Mouse (Mus musculus) embryonic facial prominence, embryonic 14.5 days (tissue): Measurements from ENCODE around the gene Ccdc69. TPM values are rescaled to one million over a fixed set of nuclear protein-coding genes. Genes with fewer than 3 reads are reported as not detected.

Experiments used
- ATAC-seq: fragments of 200-750 bp; cut with Nextera tagmentation; 2 replicates; pipeline ENCODE4 v1.8.0; 2017; ENCODE audit warnings: low read depth, moderate number of reproducible peaks, moderate TSS enrichment
- DNase-seq: peaks from one replicate; pipeline ENCODE4 v3.0.0-alpha.2; 2015; ENCODE audit warnings: low spot score
- H3K27ac ChIP-seq: fragments of 300-500 bp; sonication (generic); replicated peaks from 2 replicates; pipeline ENCODE4 v1.5.1; 2014; ENCODE audit warnings: low read depth, mild to moderate bottlenecking, low read length, moderate library complexity
- H3K27me3 ChIP-seq: fragments of 300-500 bp; sonication (generic); replicated peaks from 2 replicates; pipeline ENCODE4 v1.6.1; 2014; ENCODE audit warnings: low read length; ENCODE audit not compliant: control insufficient read depth, insufficient read depth
- H3K36me3 ChIP-seq: fragments of 300-500 bp; sonication (generic); 2 replicates; pipeline ENCODE4 v1.6.1; 2014; ENCODE audit warnings: low read length, mixed read lengths; ENCODE audit not compliant: control insufficient read depth, insufficient read depth
- H3K4me1 ChIP-seq: fragments of 300-500 bp; sonication (generic); 2 replicates; pipeline ENCODE4 v1.6.1; 2014; ENCODE audit warnings: antibody characterized with exemption, low read length; ENCODE audit not compliant: control insufficient read depth, insufficient read depth
- H3K4me2 ChIP-seq: fragments of 300-500 bp; sonication (generic); 2 replicates; pipeline ENCODE4 v1.6.1; 2014; ENCODE audit warnings: low read depth, mild to moderate bottlenecking, low read length, moderate library complexity, mixed read lengths
- H3K4me3 ChIP-seq: fragments of 300-500 bp; sonication (generic); 2 replicates; pipeline ENCODE4 v1.5.1; 2014; ENCODE audit warnings: low read depth, mild to moderate bottlenecking, low read length
- H3K9ac ChIP-seq: fragments of 300-500 bp; sonication (generic); 2 replicates; pipeline ENCODE4 v1.6.1; 2014; ENCODE audit warnings: low read depth, mild to moderate bottlenecking, low read length, moderate library complexity, mixed read lengths
- H3K9me3 ChIP-seq: fragments of 300-500 bp; sonication (generic); 2 replicates; pipeline ENCODE4 v1.6.1; 2016; ENCODE audit warnings: low read length; ENCODE audit not compliant: control insufficient read depth
- WGBS: fragments of 180-500 bp; shearing (Covaris S2); extraction: QIAGEN DNeasy Blood & Tissue Kit; methylation state at CpG from one replicate; pipeline ENCODE4 v1.1.7; 2014; 5-methylcytosine and 5-hydroxymethylcytosine counted together
- polyA plus RNA-seq: library from polyadenylated mRNA; unstranded; fragments of >200 nt; fragmentation: Nextera tagmentation; extraction: Ambion mirVana; gene quantifications from 2 replicates; pipeline ENCODE4 v1.2.1, GENCODE M21; 2014

The Ccdc69 gene
- polyA plus RNA-seq, 1 experiment from 2014 or later = 2.7 TPM

GRCm38 (mm10) chr11:55016758-55017157 lies 61.2 kb downstream of the Ccdc69 start:
- WGBS = 50% methylated on average over 1 of the region's 1 CpGs
- DNase-seq (peak; percentile 36), ATAC-seq (no peak)

GRCm38 (mm10) chr11:55015831-55016241 lies 62.1 kb downstream of the Ccdc69 start:
- Histone ChIP-seq H3K9me3 (no peaks in the 10 kb centered on the region), H3K27me3 (no peaks in the 10 kb centered on the region), H3K9ac (0 out of 2 replicates have a peak overlapping the region, but pooled peaks have one; percentile 19), H3K4me2 (no peak overlapping the region), H3K4me1 (peaks cover 5% of the 10 kb centered on the region; the same call in 1 of the 2 replicates), H3K36me3 (peaks cover 89% of the 10 kb centered on the region), H3K4me3 (no peak overlapping the region), H3K27ac (peak overlapping the region; percentile 49; the same call in 1 of the 2 replicates)
- 57% methylated on average over 9 of the region's 9 CpGs for WGBS
- ATAC-seq (peak; percentile 69; the same call in 1 of the 2 replicates), DNase-seq (peak; percentile 57)

More at GRCm38 (mm10) chr11:55016758-55017157, 61.2 kb downstream of the Ccdc69 start:
- Histone ChIP-seq H3K27ac (peak overlapping the region; percentile 28; the same call in 1 of the 2 replicates), H3K4me1 (peaks cover 10% of the 10 kb centered on the region), H3K9ac (no peak overlapping the region), H3K36me3 (peaks cover 82% of the 10 kb centered on the region), H3K27me3 (no peaks in the 10 kb centered on the region), H3K4me3 (no peak overlapping the region), H3K9me3 (no peaks in the 10 kb centered on the region), H3K4me2 (no peak overlapping the region)

GRCm38 (mm10) chr11:55015264-55015663 lies 62.7 kb downstream of the Ccdc69 start:
- H3K27ac ChIP-seq = peak overlapping the region; percentile 49; the same call in 1 of the 2 replicates
- H3K4me3 ChIP-seq = no peak overlapping the region
- no peak for ATAC-seq
- H3K9me3 ChIP-seq = no peaks in the 10 kb centered on the region
- H3K36me3 ChIP-seq = peaks cover 89% of the 10 kb centered on the region
- peak; percentile 40 for DNase-seq
- no peaks in the 10 kb centered on the region for H3K27me3 ChIP-seq
- H3K4me1 ChIP-seq = peaks cover 5% of the 10 kb centered on the region; the same call in 1 of the 2 replicates
- no peak overlapping the region for H3K4me2 ChIP-seq
- WGBS = 69% methylated on average over 3 of the region's 3 CpGs
- no peak overlapping the region for H3K9ac ChIP-seq

- Histone ChIP-seq H3K4me3 (no peak overlapping the region), H3K9ac (no peak overlapping the region), H3K9me3 (no peaks in the 10 kb centered on the region), H3K27me3 (no peaks in the 10 kb centered on the region), H3K27ac (no peak overlapping the region), H3K36me3 (peaks cover 89% of the 10 kb centered on the region), H3K4me2 (no peak overlapping the region), H3K4me1 (peaks cover 2% of the 10 kb centered on the region; the same call in 1 of the 2 replicates)
- WGBS = 80% methylated on average over 6 of the region's 6 CpGs
- ATAC-seq = no peak
- no peak for DNase-seq
Measured at GRCm38 (mm10) chr11:55013802-55014201, 64.1 kb downstream of the Ccdc69 start.

- DNase-seq (peak; percentile 34), ATAC-seq (no peak)
- H3K4me3 ChIP-seq = no peak overlapping the region
- H3K27ac ChIP-seq = no peak overlapping the region
- H3K4me2 ChIP-seq = no peak overlapping the region
- H3K36me3 ChIP-seq = peaks cover 89% of the 10 kb centered on the region
- H3K27me3 ChIP-seq = no peaks in the 10 kb centered on the region
- no peak overlapping the region for H3K9ac ChIP-seq
- H3K9me3 ChIP-seq = no peaks in the 10 kb centered on the region
- peaks cover 2% of the 10 kb centered on the region; the same call in 1 of the 2 replicates for H3K4me1 ChIP-seq
- WGBS = 75% methylated on average over 5 of the region's 5 CpGs
Measured at GRCm38 (mm10) chr11:55012551-55013521, 65.1 kb downstream of the Ccdc69 start.

GRCm38 (mm10) chr11:55011440-55011839 lies 66.5 kb downstream of the Ccdc69 start:
- H3K27ac ChIP-seq = no peak overlapping the region
- peaks cover 99% of the 10 kb centered on the region for H3K36me3 ChIP-seq
- no peaks in the 10 kb centered on the region for H3K27me3 ChIP-seq
- no peak overlapping the region for H3K4me3 ChIP-seq
- H3K9ac ChIP-seq = no peak overlapping the region
- H3K4me2 ChIP-seq = no peak overlapping the region
- peaks cover 2% of the 10 kb centered on the region; the same call in 1 of the 2 replicates for H3K4me1 ChIP-seq
- 89% methylated on average over 3 of the region's 3 CpGs for WGBS
- DNase-seq (no peak), ATAC-seq (no peak)
- H3K9me3 ChIP-seq = no peaks in the 10 kb centered on the region

GRCm38 (mm10) chr11:55008230-55008629 lies 69.7 kb downstream of the Ccdc69 start:
- WGBS = 72% methylated on average over 6 of the region's 6 CpGs
- DNase-seq (no peak), ATAC-seq (no peak)
- H3K4me1 ChIP-seq = no peaks in the 10 kb centered on the region
- H3K4me3 ChIP-seq = no peak overlapping the region
- H3K27ac ChIP-seq = no peak overlapping the region
- H3K9me3 ChIP-seq = no peaks in the 10 kb centered on the region
- no peaks in the 10 kb centered on the region for H3K27me3 ChIP-seq
- H3K4me2 ChIP-seq = no peak overlapping the region
- H3K9ac ChIP-seq = no peak overlapping the region
- peaks cover 99% of the 10 kb centered on the region for H3K36me3 ChIP-seq

- no peak overlapping the region for H3K9ac ChIP-seq
- H3K27ac ChIP-seq = no peak overlapping the region
- no peaks in the 10 kb centered on the region for H3K27me3 ChIP-seq
- H3K9me3 ChIP-seq = peaks cover 10% of the 10 kb centered on the region; the same call in 1 of the 2 replicates
- H3K4me1 ChIP-seq = no peaks in the 10 kb centered on the region
- H3K36me3 ChIP-seq = peaks cover 96% of the 10 kb centered on the region
- ATAC-seq = no peak
- no peak for DNase-seq
- WGBS = 89% methylated on average over 5 of the region's 5 CpGs
- H3K4me3 ChIP-seq = no peak overlapping the region
- H3K4me2 ChIP-seq = no peak overlapping the region
Measured at GRCm38 (mm10) chr11:55005684-55006083, 72.2 kb downstream of the Ccdc69 start.
